Mouse (Mus musculus) stomach, embryonic 16.5 days (tissue): Measurements from ENCODE around the gene Tgif1. TPM values are rescaled to one million over a fixed set of nuclear protein-coding genes. Genes with fewer than 3 reads are reported as not detected.
"Not testable (repeated sequence)": the region's sequence is repeated elsewhere in the genome, so short reads cannot be mapped to it uniquely, and the experiment has no call there.

ENCODE experiments used
- ATAC-seq: fragments of 200-750 bp; cut with Nextera tagmentation; 2 replicates; pipeline ENCODE4 v1.8.0; 2017; ENCODE audit warnings: moderate number of reproducible peaks, moderate TSS enrichment; ENCODE audit not compliant: insufficient read depth, low FRiP score
- H3K27ac ChIP-seq: fragments of 300-500 bp; sonication (generic); 2 replicates; pipeline ENCODE4 v1.5.1; 2014; ENCODE audit warnings: low read length
- H3K27me3 ChIP-seq: fragments of 300-500 bp; sonication (generic); 2 replicates; pipeline ENCODE4 v1.6.1; 2014; ENCODE audit warnings: low read length, control low read depth, mixed read lengths; ENCODE audit not compliant: control insufficient read depth, insufficient read depth
- H3K36me3 ChIP-seq: fragments of 300-500 bp; sonication (generic); 2 replicates; pipeline ENCODE4 v1.6.1; 2014; ENCODE audit warnings: low read length; ENCODE audit not compliant: control insufficient read depth, insufficient read depth
- H3K4me1 ChIP-seq: fragments of 300-500 bp; sonication (generic); 2 replicates; pipeline ENCODE4 v1.6.1; 2014; ENCODE audit warnings: low read length, control low read depth, mixed read lengths; ENCODE audit not compliant: control insufficient read depth, insufficient read depth
- H3K4me2 ChIP-seq: fragments of 300-500 bp; sonication (generic); 2 replicates; pipeline ENCODE4 v1.6.1; 2014; ENCODE audit warnings: low read depth, low read length, mixed read lengths
- H3K4me3 ChIP-seq: fragments of 300-500 bp; sonication (generic); replicated peaks from 2 replicates; pipeline ENCODE4 v1.5.1; 2014; ENCODE audit warnings: mild to moderate bottlenecking, low read length
- H3K9ac ChIP-seq: fragments of 300-500 bp; sonication (generic); 2 replicates; pipeline ENCODE4 v1.6.1; 2014; ENCODE audit warnings: low read length
- H3K9me3 ChIP-seq: fragments of 300-500 bp; sonication (generic); replicated peaks from 2 replicates; pipeline ENCODE4 v1.6.1; 2016; ENCODE audit warnings: low read length, control low read depth; ENCODE audit not compliant: control insufficient read depth
- WGBS: fragments of 180-500 bp; shearing (Covaris S2); extraction: QIAGEN DNeasy Blood & Tissue Kit; methylation state at CpG from one replicate; pipeline ENCODE4 v1.1.7; 2014; 5-methylcytosine and 5-hydroxymethylcytosine counted together
- polyA plus RNA-seq: library from polyadenylated mRNA; unstranded; fragments of >200 nt; fragmentation: Nextera tagmentation; extraction: Ambion mirVana; gene quantifications from 2 replicates; pipeline ENCODE4 v1.2.1, GENCODE M21; 2015

Gene Tgif1
- polyA plus RNA-seq, 1 experiment from 2014 or later: 56.5 TPM

DNA sequence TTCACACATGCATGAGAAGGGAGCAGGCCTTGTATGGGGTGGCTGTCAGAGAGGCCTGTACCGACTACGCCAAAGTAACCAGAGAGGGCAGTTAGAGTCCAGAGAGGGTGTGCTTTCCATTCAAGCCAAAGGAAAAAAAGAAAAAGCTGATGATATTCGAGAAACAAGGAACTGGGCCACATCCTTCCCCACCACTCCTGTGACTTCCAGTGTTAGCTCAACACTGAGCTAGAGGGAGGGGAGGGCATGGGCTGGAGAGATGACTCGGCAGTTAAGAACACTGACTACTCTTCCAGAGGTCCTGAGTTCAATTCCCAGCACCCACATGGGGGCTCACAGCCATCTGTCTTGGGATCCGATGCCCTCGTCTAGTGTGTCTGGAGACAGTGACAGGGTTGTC is 24.1 kb downstream of the Tgif1 start:
- Histone ChIP-seq H3K9ac (no peak overlapping the region), H3K4me1 (peaks cover 6% of the 10 kb centered on the region; the same call in 1 of the 2 replicates), H3K4me3 (no peak overlapping the region), H3K4me2 (no peak overlapping the region), H3K9me3 (no peaks in the 10 kb centered on the region), H3K27ac (no peak overlapping the region), H3K27me3 (0 out of 2 replicates have a peak, but pooled peaks cover 6% of the 10 kb centered on the region), H3K36me3 (no peaks in the 10 kb centered on the region)
- WGBS: 76% methylated on average over 6 of the region's 6 CpGs
- ATAC-seq: 0 out of 2 replicates have a peak, but pooled peaks have one; percentile 14

DNA sequence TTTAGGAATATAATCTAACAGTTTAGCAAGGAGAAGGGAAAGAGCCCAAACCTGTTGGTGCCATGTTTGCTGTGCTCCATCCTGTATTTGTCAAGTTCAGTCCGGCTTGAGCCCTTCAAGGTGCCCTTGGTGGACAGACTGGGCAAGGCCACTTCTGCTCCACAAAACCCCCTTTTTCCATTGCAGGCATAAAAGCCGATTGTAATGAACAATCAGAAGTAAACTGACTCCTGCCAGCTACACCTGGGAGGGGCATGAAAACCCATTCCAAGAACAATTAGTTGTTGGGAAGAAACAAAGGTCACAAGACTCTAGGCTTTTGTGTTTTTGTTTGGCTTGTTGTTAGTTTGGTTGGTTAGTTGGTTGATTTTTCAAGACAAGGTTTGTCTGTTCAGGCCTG is 24.8 kb downstream of the Tgif1 start:
- no peak for ATAC-seq
- Histone ChIP-seq H3K4me2 (no peak overlapping the region), H3K9ac (no peak overlapping the region), H3K9me3 (no peaks in the 10 kb centered on the region), H3K4me1 (peaks cover 5% of the 10 kb centered on the region; the same call in 1 of the 2 replicates), H3K27ac (no peak overlapping the region), H3K27me3 (0 out of 2 replicates have a peak, but pooled peaks cover 6% of the 10 kb centered on the region), H3K4me3 (no peak overlapping the region), H3K36me3 (no peaks in the 10 kb centered on the region)
- 86% methylated on average over 2 of the region's 2 CpGs for WGBS

DNA sequence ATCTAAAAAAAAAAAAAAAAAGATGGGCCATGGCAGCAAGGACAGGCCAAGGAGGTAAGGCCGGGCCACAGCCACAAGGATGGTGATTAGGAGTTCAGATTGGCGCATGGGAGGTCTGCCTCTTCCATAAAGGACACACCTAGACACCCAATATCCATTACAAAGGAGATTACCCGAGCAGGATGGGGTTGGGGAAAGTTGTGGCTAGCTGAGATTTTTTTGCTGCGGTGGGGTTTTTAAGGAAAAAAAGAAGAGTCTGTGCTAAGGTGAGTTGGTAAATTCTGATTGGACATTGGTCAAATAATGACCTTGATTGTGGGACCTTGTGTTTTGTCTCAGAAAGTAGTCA is 25.2 kb downstream of the Tgif1 start:
- Histone ChIP-seq H3K9me3 (no peaks in the 10 kb centered on the region), H3K9ac (no peak overlapping the region), H3K36me3 (no peaks in the 10 kb centered on the region), H3K4me3 (no peak overlapping the region), H3K4me2 (no peak overlapping the region), H3K27ac (no peak overlapping the region), H3K4me1 (peaks cover 5% of the 10 kb centered on the region; the same call in 1 of the 2 replicates), H3K27me3 (0 out of 2 replicates have a peak, but pooled peaks cover 5% of the 10 kb centered on the region)
- ATAC-seq: no peak
- 79% methylated on average over 4 of the region's 4 CpGs for WGBS

DNA sequence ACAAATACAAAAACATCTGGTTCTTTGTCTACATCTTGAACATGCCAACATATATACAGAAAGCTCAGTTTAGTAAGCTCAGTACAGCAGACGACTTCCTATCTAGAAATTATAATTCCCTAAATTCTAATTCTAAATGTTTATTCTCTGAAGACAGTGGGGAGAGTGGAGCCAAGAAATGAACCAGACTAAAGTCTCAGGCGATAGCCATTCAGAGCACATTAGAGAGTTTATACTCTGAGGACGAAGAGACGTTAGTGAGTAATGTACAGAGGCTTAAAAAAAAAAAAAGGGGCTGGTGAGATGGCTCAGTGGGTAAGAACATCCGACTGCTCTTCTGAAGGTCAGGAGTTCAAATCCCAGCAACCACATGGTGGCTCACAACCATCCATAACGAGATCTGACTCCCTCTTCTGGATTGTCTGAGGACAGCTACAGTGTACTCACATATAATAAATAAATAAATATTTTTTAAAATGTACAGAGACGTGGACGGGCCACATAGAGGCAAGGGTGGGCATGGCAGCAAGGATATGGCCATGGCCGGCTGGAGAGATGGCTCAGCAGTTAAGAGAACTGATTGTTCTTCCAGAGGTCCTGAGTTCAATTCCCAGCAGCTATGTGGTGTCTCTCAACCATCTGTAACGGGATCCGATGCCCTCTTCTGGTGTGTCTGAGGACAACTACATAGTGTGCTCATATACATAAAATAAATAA is 25.7 kb downstream of the Tgif1 start:
- H3K9ac ChIP-seq, H3K27me3 ChIP-seq, H3K4me1 ChIP-seq, H3K4me3 ChIP-seq, H3K27ac ChIP-seq, H3K9me3 ChIP-seq, H3K4me2 ChIP-seq, H3K36me3 ChIP-seq: not testable (repeated sequence)
- WGBS: 65% methylated on average over 11 of the region's 11 CpGs
- peak; percentile 48; the same call in 1 of the 2 replicates for ATAC-seq

DNA sequence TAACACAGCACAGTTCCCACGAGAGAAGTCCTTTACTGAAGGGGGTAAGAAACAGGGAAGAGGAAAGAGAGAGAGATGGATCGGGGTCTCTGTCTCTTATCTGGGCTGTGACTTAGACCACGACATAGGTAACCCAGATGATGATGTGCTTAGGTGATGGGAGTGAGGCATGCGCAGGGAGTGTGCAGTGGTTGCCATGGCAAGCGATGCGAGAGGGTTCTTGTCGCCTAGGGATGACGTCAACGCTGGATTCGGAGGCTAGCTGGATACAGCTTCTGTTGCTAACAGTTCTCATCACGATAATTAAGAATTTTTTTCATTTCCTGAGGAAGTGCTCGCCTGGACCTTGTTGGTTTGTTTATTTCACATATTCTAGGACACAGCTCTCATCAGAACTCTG is 27.1 kb downstream of the Tgif1 start:
- Histone ChIP-seq H3K27ac (no peak overlapping the region), H3K9me3 (no peaks in the 10 kb centered on the region), H3K4me3 (no peak overlapping the region), H3K4me2 (no peak overlapping the region), H3K27me3 (no peaks in the 10 kb centered on the region), H3K9ac (no peak overlapping the region), H3K4me1 (peaks cover 5% of the 10 kb centered on the region; the same call in 1 of the 2 replicates), H3K36me3 (no peaks in the 10 kb centered on the region)
- WGBS: 78% methylated on average over 12 of the region's 12 CpGs
- ATAC-seq: no peak

DNA sequence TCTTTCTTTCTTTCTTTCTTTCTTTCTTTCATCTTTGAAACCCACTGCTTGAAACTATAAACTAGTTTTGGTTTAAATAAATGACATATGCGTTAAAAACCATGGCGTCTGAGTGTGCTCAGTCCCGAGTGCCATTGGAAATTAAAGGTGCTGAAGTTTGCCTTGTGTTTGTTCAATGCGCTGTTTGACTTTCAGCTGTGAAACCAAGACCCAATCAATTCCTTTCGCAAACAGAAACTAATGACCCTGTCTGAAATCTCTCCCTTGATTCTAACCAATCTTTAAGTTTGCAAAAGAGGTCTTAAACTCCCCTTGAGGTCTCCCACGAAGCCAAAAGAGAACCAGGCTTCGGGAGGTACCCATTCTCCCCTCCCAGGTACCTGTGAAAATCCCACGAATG is 30.3 kb downstream of the Tgif1 start:
- Histone ChIP-seq H3K9me3 (no peaks in the 10 kb centered on the region), H3K27ac (peak overlapping the region; percentile 8), H3K4me1 (no peaks in the 10 kb centered on the region), H3K4me3 (peak overlapping the region; percentile 12), H3K27me3 (peaks cover 6% of the 10 kb centered on the region; the same call in 1 of the 2 replicates), H3K4me2 (peak overlapping the region; percentile 47), H3K36me3 (no peaks in the 10 kb centered on the region), H3K9ac (peak overlapping the region; percentile 28)
- WGBS: 58% methylated on average over 8 of the region's 8 CpGs
- no peak for ATAC-seq

DNA sequence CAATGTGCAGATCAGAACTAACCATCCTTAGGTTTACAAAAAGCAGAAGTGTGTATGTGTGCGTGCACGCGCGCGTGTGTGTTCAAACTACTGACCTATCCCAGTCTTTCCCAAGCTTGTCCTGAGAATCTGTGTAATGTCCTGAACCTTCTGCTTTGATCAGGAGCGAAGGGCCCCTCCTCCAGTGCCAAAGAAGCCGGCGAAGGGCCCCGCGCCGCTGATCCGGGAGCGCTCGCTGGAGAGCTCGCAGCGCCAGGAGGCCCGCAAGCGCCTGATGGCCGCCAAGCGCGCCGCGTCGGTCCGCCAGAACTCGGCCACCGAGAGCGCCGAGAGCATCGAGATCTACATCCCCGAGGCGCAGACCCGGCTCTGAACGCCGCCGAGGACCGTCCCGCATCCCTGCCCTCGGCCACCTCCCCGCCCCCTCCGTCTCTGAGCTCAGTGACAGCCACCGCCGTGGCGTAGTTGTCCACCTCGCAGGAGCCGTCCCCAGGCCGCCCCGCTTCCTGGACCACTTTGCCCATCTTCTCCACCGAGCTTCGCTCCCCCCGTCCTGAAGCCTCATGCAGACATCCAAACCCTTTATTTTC is 35.4 kb downstream of the Tgif1 start:
- H3K9me3 ChIP-seq: no peaks in the 10 kb centered on the region
- peak overlapping the region; percentile 52 for H3K4me3 ChIP-seq
- H3K9ac ChIP-seq: peak overlapping the region; percentile 66
- no peak overlapping the region for H3K27ac ChIP-seq
- no peaks in the 10 kb centered on the region for H3K4me1 ChIP-seq
- H3K36me3 ChIP-seq: no peaks in the 10 kb centered on the region
- peak overlapping the region; percentile 76 for H3K4me2 ChIP-seq
- WGBS: 6% methylated on average over 47 of the region's 51 CpGs
- ATAC-seq: peak; percentile 17; the same call in 1 of the 2 replicates
- peaks cover 14% of the 10 kb centered on the region; the same call in 1 of the 2 replicates for H3K27me3 ChIP-seq

DNA sequence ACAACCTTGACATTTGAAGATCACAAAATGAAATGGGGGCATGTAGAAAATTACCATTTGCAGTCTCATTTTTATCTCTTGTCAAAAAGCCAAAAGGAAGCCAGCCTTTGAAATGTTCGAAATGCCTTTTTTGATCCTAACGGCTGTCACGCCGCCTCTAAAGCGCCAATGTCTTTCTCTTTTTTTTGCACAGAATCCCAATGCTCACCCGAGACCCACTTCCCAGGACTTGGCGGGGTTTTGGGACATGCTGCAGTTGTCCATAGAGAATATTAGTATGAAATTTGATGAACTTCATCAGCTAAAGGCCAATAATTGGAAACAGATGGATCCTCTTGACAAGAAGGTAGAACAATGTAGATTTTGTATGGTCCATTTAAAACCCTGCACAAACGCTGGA is 38.3 kb downstream of the Tgif1 start:
- no peak overlapping the region for H3K4me2 ChIP-seq
- no peak for ATAC-seq
- no peaks in the 10 kb centered on the region for H3K4me1 ChIP-seq
- no peak overlapping the region for H3K4me3 ChIP-seq
- WGBS: 76% methylated on average over 8 of the region's 8 CpGs
- H3K27me3 ChIP-seq: peaks cover 14% of the 10 kb centered on the region; the same call in 1 of the 2 replicates
- no peak overlapping the region for H3K9ac ChIP-seq
- H3K27ac ChIP-seq: no peak overlapping the region
- H3K9me3 ChIP-seq: no peaks in the 10 kb centered on the region
- no peaks in the 10 kb centered on the region for H3K36me3 ChIP-seq

DNA sequence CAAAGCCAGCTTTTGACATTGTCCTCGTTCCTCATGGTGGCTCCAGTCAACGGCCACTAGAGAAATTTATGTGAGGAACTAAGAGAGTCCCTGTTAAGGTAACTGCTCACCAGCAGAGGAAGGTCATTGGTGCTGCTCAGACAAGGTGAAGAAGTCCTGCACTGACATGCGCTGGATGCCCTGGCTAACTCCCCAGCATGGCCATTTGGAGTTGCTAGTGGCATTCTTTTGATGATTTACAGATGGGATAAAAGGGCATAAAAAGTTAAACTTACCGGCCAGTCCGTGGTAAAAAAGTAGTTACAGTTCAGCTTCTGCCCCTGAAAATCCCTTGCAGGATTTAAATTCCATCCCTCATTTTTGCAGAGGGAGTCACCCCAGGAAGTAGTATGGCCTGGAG is 42.6 kb downstream of the Tgif1 start:
- WGBS: 71% methylated on average over 5 of the region's 5 CpGs
- no peak for ATAC-seq
- no peak overlapping the region for H3K27ac ChIP-seq

More for the DNA sequence above, 42.6 kb downstream of the Tgif1 start:
- no peak overlapping the region for H3K4me3 ChIP-seq
- no peaks in the 10 kb centered on the region for H3K27me3 ChIP-seq
- H3K4me2 ChIP-seq: no peak overlapping the region
- no peaks in the 10 kb centered on the region for H3K9me3 ChIP-seq
- H3K36me3 ChIP-seq: no peaks in the 10 kb centered on the region
- H3K9ac ChIP-seq: no peak overlapping the region
- H3K4me1 ChIP-seq: no peaks in the 10 kb centered on the region
